Mouse (Mus musculus): ENCODE results near the gene Dhrs7c.

Dhrs7c gene

GRCm38 (mm10) chr11:67797931-67798330 lies at the start of gene Dhrs7c:
Gene Dhrs7c (plus strand): TSS chr11:67798187.
- DNase-seq: no peak

DNA sequence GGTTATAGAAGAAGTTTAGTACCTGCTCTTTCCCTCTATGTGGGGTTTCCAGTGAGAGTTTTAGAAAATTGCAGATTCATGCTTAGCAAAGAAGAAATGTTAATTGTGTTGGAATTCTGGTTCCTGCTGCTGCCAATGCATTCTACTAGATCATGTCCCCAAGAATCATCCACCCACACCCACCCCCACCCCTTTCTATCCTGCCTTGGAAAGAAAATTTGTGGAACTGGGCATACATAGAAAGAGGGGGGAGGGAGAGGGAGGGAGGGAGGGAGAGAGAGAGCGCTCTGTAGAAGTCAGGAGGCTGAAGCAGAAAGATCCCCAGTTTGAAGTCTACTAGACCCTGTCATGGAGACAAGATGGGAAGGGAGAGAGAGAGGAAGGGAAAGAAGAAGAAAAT lies 41.7 kb upstream of the Dhrs7c start:
- DNase-seq: no peak

GRCm38 (mm10) chr11:67757373-67758167 lies 40.4 kb upstream of the Dhrs7c start:
- peak; percentile 5 for DNase-seq

DNA sequence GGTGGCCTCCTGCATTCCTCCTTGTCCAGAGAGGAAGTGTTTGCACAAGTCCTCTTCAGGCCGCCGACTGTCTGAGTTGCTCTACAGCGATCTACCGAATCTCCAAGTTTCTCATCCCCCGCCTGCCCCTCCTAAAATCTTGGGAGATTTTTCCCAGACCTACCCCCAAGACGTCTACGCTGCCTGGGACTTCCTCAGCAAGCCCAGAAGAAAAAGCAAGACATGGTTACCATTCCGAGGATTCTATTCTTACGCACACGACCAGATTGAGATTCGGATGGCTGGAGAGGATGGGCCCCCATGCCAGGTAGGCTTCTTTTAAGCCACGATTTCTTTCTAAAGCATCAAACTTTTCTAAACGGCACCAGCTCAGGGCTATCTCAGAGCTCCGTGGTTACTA lies 26.9 kb upstream of the Dhrs7c start, which contains the start of gene Glp2r:
Glp2r (minus strand) TSS at position 101 of the 400 bp plus-strand sequence.
- DNase-seq: no peak

GRCm38 (mm10) chr11:67771691-67772090 lies 26.3 kb upstream of the Dhrs7c start:
- no peak for DNase-seq

- DNase-seq: peak; percentile 40
Observed at GRCm38 (mm10) chr11:67772577-67772976, 25.4 kb upstream of the Dhrs7c start.

- no peak for DNase-seq
Observed at GRCm38 (mm10) chr11:67774379-67774778, 23.6 kb upstream of the Dhrs7c start, which contains the start of gene Gsg1l2. Gene Gsg1l2 (plus strand): TSS chr11:67774608.

DNA sequence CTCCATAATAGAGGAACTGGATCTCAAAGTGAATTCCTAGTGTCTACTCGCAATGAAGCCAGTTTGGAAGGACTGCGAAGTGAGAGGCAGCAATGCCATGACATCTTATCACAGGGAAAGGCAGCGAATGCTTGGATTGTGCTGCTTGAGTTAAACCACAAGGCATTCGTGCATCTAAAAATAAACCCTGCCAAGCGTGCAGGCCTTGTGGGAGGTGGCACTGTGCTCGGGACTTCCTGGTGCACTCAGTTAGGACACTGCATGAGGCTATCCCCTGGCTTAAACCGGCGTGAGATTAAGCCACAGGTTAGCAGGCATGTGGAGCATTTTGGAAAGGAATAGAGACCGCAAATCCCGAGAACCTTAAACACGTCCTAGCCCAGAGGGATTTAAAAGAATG lies 7.8 kb upstream of the Dhrs7c start:
- DNase-seq: no peak

DNA sequence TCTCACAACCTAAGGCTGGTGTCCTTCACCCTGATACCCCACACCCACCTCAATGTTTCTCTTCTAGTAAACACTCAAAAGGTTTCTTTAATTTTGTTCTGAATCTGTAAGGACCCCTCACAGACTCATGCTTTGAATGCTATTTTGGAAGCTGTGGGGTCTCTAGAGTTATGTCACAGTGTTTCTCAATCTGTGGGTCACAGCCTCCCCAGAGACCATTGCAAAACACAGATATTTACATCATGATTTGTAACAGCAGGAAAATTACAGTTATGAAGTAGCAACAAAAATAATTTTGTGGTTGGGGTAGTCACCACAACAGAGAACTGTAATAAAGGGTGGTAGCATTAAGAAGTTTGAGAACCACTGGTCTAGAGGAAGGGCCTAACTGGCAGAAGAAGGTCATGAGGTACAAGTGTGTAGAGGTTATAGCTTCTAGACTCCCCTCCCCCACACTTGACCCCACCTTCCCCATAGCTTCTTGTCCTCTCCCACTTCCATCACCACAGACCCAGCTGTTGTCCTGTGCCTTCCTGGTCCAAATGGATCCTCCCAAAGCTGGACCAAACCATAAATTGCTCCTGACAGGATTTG lies 2.2 kb downstream of the Dhrs7c start:
- DNase-seq: no peak

GRCm38 (mm10) chr11:67801169-67801568 lies 3.2 kb downstream of the Dhrs7c start:
- no peak for DNase-seq

DNA sequence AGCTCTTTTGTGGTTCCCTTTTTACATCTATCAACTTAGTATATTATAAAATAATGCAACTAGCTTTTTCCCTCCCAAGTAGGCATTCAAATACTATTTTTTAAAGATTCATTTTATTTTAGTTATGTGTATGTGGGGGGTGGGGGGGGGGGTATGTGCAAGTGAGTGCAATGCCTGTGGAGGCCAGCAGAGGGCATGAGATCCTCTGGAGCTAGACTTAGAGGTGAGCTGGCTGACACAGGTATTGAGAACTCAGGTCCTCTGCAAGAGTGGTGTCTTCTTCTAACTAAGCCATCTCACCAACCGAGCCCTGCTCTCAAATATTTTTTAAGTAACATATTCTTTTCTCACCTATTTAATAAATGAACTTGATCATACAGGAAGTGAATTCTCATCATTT lies 7.6 kb downstream of the Dhrs7c start:
- DNase-seq: no peak

- no peak for DNase-seq
Observed at GRCm38 (mm10) chr11:67806832-67807597, 9.0 kb downstream of the Dhrs7c start.

GRCm38 (mm10) chr11:67808051-67808450 lies 10.1 kb downstream of the Dhrs7c start:
- DNase-seq: no peak

DNA sequence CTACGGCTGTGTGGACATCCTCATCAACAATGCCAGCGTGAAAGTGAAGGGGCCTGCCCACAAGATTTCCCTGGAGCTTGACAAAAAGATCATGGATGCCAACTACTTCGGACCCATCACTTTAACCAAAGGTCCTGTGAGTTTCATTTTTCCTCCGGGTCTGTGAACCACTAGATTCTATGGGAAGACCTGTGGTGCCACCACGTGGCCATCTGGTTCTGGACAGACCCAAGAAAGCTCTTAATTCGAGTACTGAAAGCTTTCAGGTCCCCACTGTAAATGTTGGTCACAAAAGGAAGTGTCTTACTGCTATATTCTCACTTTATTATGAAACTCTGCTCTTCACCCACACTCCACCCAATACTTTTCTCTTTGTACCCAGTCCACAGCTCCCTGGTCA lies 13.5 kb downstream of the Dhrs7c start:
- DNase-seq: peak; percentile 28

GRCm38 (mm10) chr11:67819604-67820003 lies 21.6 kb downstream of the Dhrs7c start:
- peak; percentile 63 for DNase-seq

DNA sequence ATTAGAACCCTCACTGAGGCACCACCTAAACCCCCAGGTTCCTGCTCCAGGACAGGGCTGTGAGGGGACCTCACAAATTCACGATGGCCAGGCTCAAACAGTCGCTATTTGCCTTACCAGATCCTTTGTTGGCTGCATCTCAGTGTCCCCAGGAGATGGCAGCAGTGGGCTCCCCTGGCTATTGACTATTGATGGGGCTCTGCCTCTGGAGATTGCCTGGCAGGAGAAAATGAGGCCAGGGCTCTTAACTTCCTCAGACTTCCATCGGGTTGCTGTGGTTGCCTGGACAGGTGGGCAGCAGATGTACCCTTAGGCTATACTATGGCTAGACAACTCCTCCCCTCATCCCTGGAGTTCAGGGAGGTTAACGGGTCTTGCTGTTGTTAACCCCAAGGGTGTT lies 22.2 kb downstream of the Dhrs7c start:
- DNase-seq: peak; percentile 62

GRCm38 (mm10) chr11:67821560-67821959 lies 23.6 kb downstream of the Dhrs7c start:
- no peak for DNase-seq

GRCm38 (mm10) chr11:67828360-67829059 lies 30.5 kb downstream of the Dhrs7c start:
- peak; percentile 58 for DNase-seq

DNA sequence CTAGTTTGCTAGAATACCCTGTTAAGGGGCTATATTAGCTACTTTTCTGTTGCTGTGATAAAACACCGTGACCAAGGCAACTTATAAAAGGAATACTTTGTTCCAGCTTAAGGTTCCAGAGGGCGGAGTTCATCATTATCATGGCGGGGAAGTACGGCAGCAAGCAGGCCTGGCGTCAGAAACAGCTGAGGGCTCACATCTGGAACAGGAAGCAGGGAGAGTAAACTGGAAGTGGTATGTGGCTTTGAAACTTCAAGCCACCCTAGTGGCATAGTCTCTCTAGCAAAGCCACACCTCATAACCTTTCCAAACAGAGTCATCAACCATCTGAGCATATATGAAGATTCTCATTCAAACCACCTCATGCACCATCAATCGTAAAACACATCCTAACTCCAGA lies 31.5 kb downstream of the Dhrs7c start:
- no peak for DNase-seq

GRCm38 (mm10) chr11:67831820-67832219 lies 33.8 kb downstream of the Dhrs7c start:
- DNase-seq: peak; percentile 38

DNA sequence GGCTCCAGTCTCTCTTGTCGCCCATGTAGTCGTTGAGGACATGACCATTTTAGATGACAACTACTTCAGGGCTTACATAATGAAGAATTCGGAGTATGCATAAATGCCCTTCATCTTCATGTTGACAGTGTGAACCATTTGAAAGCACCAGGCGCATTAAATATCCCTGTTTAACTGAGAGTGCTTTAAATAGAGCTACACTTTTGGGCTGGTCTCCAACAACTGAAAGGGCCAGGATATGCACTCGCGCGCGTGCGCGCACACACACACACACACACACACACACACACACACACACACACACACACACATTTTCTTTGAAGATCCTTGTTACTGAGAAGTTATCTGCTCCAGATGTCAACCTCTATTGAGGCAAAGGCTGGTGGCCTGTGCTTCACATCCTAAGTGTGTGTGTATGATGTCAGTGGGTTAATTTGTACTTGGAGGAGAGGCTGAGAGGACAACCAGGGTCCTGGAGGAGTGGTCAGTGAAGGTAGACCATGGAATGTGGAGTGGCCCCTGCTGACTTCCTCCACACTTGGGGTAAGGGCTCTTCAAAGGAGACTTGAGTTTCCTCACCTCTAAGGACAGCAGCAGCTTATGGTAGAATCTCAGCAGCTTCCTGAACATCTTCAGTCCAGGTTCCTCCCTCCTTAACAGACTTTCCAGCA lies 37.6 kb downstream of the Dhrs7c start:
- DNase-seq: no peak

GRCm38 (mm10) chr11:67839810-67840209 lies 41.8 kb downstream of the Dhrs7c start:
- DNase-seq: no peak

All from lung, postnatal 14 days (tissue).